Mouse (Mus musculus): ENCODE measurements around the gene Asb2.

DNA sequence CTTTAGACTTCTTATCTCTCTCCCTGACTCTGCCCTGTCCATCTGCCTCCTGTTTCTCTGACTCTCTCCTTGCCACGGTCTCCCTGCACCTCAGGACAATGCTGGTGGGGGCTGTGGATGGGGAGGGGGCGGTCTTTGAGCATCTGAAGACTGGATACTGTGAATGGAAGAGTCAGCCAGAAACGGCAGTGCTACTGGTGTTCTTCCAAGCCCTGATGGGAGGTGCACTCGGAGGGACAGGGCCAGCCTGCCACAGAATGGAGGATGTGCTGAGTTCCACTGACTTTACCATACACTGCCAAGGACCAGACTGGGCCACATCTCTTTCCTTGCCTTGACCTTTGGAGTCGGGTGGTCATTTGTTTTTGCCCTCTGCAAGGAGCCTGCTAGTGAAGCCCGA is 72.9 kb downstream of the Asb2 start:
- TF ChIP-seq CTCF (IDR thresholded peaks at IDR 0.05; ENCODE audit: low read depth, low read length) (no peak), POLR2A (IDR thresholded peaks at IDR 0.05; ENCODE audit: extremely low read depth, insufficient read depth, low read length) (no peak)

All from liver, adult 2 months (tissue).